Mouse (Mus musculus) midbrain, postnatal 0 days (tissue): ENCODE measurements around the gene Helz. TPM values are rescaled to one million over a fixed set of nuclear protein-coding genes. Genes with fewer than 3 reads are reported as not detected.
A peak's percentile ranks its signal among the peaks of the same experiment; 100 is the strongest.

Experiments used
- ATAC-seq: fragments of 200-750 bp; cut with Nextera tagmentation; 2 replicates; pipeline ENCODE4 v1.8.0; 2017; ENCODE audit warnings: moderate number of reproducible peaks, mild to moderate bottlenecking, moderate TSS enrichment, moderate library complexity; ENCODE audit not compliant: low FRiP score
- DNase-seq: peaks from one replicate; pipeline ENCODE4 v3.0.0-alpha.2; 2015; ENCODE audit warnings: low spot score
- H3K27ac ChIP-seq: fragments of 300-500 bp; sonication (generic); 2 replicates; pipeline ENCODE4 v1.5.1; 2014; ENCODE audit warnings: low read depth, mild to moderate bottlenecking, low read length, mixed read lengths
- H3K27me3 ChIP-seq: fragments of 300-500 bp; sonication (generic); 2 replicates; pipeline ENCODE4 v1.6.1; 2014; ENCODE audit warnings: low read length, control low read depth, mixed read lengths; ENCODE audit not compliant: insufficient read depth
- H3K36me3 ChIP-seq: fragments of 300-500 bp; sonication (generic); 2 replicates; pipeline ENCODE4 v1.6.1; 2014; ENCODE audit warnings: low read length, control low read depth, mixed read lengths; ENCODE audit not compliant: insufficient read depth
- H3K4me1 ChIP-seq: fragments of 300-500 bp; sonication (generic); 2 replicates; pipeline ENCODE4 v1.6.1; 2014; ENCODE audit warnings: mild to moderate bottlenecking, control low read depth, antibody characterized with exemption, low read length, mixed read lengths; ENCODE audit not compliant: insufficient read depth
- H3K4me2 ChIP-seq: fragments of 300-500 bp; sonication (generic); 2 replicates; pipeline ENCODE4 v1.6.1; 2014; ENCODE audit warnings: low read depth, mild to moderate bottlenecking, low read length, mixed read lengths; ENCODE audit not compliant: poor library complexity, severe bottlenecking
- H3K4me3 ChIP-seq: fragments of 300-500 bp; sonication (generic); 2 replicates; pipeline ENCODE4 v1.5.1; 2014; ENCODE audit warnings: low read depth, mild to moderate bottlenecking, low read length, moderate library complexity
- H3K9ac ChIP-seq: fragments of 300-500 bp; sonication (generic); replicated peaks from 2 replicates; pipeline ENCODE4 v1.6.1; 2014; ENCODE audit warnings: mild to moderate bottlenecking, low read length, moderate library complexity, mixed read lengths; ENCODE audit not compliant: poor library complexity, severe bottlenecking
- H3K9me3 ChIP-seq: fragments of 300-500 bp; sonication (generic); 2 replicates; pipeline ENCODE4 v1.6.1; 2016; ENCODE audit warnings: low read length, control low read depth
- CTCF ChIP-seq: IDR thresholded peaks from 2 replicates; pipeline ENCODE4 v1.5.1; 2016; ENCODE audit warnings: antibody characterized with exemption, mild to moderate bottlenecking
- WGBS: fragments of 180-500 bp; shearing (Covaris S2); extraction: QIAGEN DNeasy Blood & Tissue Kit; methylation state at CpG from one replicate; pipeline ENCODE4 v1.1.7; 2014; 5-methylcytosine and 5-hydroxymethylcytosine counted together
- polyA plus RNA-seq: library from polyadenylated mRNA; unstranded; fragments of >200 nt; fragmentation: Nextera tagmentation; extraction: Ambion mirVana; gene quantifications from 2 replicates; pipeline ENCODE4 v1.2.1, GENCODE M21; 2015
- total RNA-seq: library from RNA; depleted of rRNA; stranded (reverse); fragments of >200 nt; gene quantifications from 2 replicates; pipeline ENCODE4 v1.2.3, GENCODE M21; 2014

Gene Helz
- total and polyA plus RNA-seq, 2 experiments from 2014 or later = 8.9 to 15.9 TPM

- Histone ChIP-seq H3K4me1 (no peaks in the 10 kb centered on the region), H3K36me3 (no peaks in the 10 kb centered on the region), H3K4me2 (no peak overlapping the region), H3K9ac (no peak overlapping the region), H3K27me3 (no peaks in the 10 kb centered on the region), H3K27ac (no peak overlapping the region), H3K4me3 (no peak overlapping the region), H3K9me3 (no peaks in the 10 kb centered on the region)
- ATAC-seq (no peak), DNase-seq (no peak)
- WGBS = 90% methylated on average over 1 of the region's 1 CpGs
- TF ChIP-seq CTCF = no peak
Observed at GRCm38 (mm10) chr11:107524966-107525365, 22.8 kb upstream of the Helz start.

GRCm38 (mm10) chr11:107527632-107528031 lies 20.1 kb upstream of the Helz start:
- Histone ChIP-seq H3K27ac (no peak overlapping the region), H3K9me3 (no peaks in the 10 kb centered on the region), H3K4me2 (no peak overlapping the region), H3K4me1 (no peaks in the 10 kb centered on the region), H3K9ac (no peak overlapping the region), H3K36me3 (no peaks in the 10 kb centered on the region), H3K27me3 (no peaks in the 10 kb centered on the region), H3K4me3 (no peak overlapping the region)
- no peak for ATAC-seq
- DNase-seq = no peak
- WGBS = 42% methylated on average over 3 of the region's 3 CpGs
- TF ChIP-seq CTCF = no peak

- 41% methylated on average over 8 of the region's 8 CpGs for WGBS
- H3K4me3 ChIP-seq = no peak overlapping the region
- H3K4me2 ChIP-seq = no peak overlapping the region
- DNase-seq = no peak
- H3K36me3 ChIP-seq = no peaks in the 10 kb centered on the region
- no peaks in the 10 kb centered on the region for H3K27me3 ChIP-seq
- peak; percentile 40; the same call in 1 of the 2 replicates for TF ChIP-seq CTCF
- H3K4me1 ChIP-seq = no peaks in the 10 kb centered on the region
- H3K27ac ChIP-seq = no peak overlapping the region
- no peak for ATAC-seq
- H3K9me3 ChIP-seq = no peaks in the 10 kb centered on the region
- no peak overlapping the region for H3K9ac ChIP-seq
Observed at GRCm38 (mm10) chr11:107529320-107529719, 18.4 kb upstream of the Helz start.

DNA sequence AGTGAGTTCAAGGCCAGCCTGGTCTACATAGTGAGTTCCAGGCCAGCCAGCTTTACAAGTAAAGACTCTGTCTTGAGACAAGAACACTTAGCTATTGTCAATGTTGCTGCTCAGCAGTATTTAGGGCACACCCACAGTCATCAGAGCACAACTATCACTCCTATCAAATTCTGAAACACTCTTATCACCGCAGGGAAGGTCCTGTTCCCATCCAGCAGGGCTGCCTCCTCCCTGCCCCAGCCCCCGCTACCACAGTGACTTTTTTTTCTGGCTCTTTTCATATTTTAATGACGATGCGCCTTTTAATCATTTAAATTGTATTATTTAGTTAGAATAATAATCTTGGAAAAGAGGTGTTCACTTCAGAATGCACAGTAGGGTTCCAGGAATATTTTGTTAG lies 16.3 kb upstream of the Helz start:
- H3K9me3 ChIP-seq = no peaks in the 10 kb centered on the region
- H3K4me1 ChIP-seq = no peaks in the 10 kb centered on the region
- H3K27ac ChIP-seq = no peak overlapping the region
- TF ChIP-seq CTCF = no peak
- H3K36me3 ChIP-seq = no peaks in the 10 kb centered on the region
- H3K4me2 ChIP-seq = no peak overlapping the region
- H3K27me3 ChIP-seq = no peaks in the 10 kb centered on the region
- no peak for DNase-seq
- H3K9ac ChIP-seq = no peak overlapping the region
- no peak overlapping the region for H3K4me3 ChIP-seq
- ATAC-seq = no peak
- WGBS = 66% methylated on average over 4 of the region's 4 CpGs

- TF ChIP-seq CTCF = no peak
- H3K36me3 ChIP-seq = no peaks in the 10 kb centered on the region
- no peaks in the 10 kb centered on the region for H3K4me1 ChIP-seq
- H3K27me3 ChIP-seq = no peaks in the 10 kb centered on the region
- no peak overlapping the region for H3K4me2 ChIP-seq
- no peak for ATAC-seq
- WGBS = 44% methylated on average over 5 of the region's 5 CpGs
- no peak for DNase-seq
- H3K9ac ChIP-seq = no peak overlapping the region
- no peaks in the 10 kb centered on the region for H3K9me3 ChIP-seq
- H3K4me3 ChIP-seq = no peak overlapping the region
- no peak overlapping the region for H3K27ac ChIP-seq
Observed at GRCm38 (mm10) chr11:107532271-107532670, 15.5 kb upstream of the Helz start.

DNA sequence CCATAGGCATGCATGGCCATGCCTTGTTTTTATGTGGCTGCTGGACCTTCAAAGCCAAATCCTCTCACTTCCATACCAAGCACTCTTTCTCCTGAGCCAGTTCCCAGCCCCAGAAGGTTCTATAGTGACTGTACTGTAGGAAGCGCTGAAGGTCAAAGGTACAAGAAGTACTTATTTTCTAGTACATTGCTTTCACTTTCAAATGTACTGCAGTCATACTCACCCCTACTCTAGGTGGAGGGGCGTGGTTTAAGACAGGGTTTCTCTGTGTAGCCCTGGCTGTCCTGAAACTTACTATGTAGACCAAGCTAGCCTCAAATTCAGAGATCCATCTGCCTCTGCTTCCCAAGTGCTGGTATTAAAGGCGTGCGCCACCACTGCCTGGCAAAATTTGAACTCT lies 8.7 kb upstream of the Helz start:
- H3K4me3 ChIP-seq = no peak overlapping the region
- ATAC-seq = no peak
- DNase-seq = no peak
- no peak overlapping the region for H3K27ac ChIP-seq
- no peak for TF ChIP-seq CTCF
- no peak overlapping the region for H3K4me2 ChIP-seq
- WGBS = 94% methylated on average over 4 of the region's 4 CpGs
- H3K4me1 ChIP-seq = no peaks in the 10 kb centered on the region
- no peaks in the 10 kb centered on the region for H3K36me3 ChIP-seq
- no peaks in the 10 kb centered on the region for H3K27me3 ChIP-seq
- H3K9ac ChIP-seq = no peak overlapping the region
- no peaks in the 10 kb centered on the region for H3K9me3 ChIP-seq
